Mouse (Mus musculus): ENCODE measurements around the gene Catsperd.

- TF ChIP-seq GATA1 (IDR thresholded peaks at IDR 0.05; ENCODE audit: low read length) (no peak), TAL1 (IDR thresholded peaks at IDR 0.05; ENCODE audit: low read length) (no peak)
These were observed 11.2 kb upstream of the Catsperd start for GRCm38 (mm10) chr17:56616725-56617124.

Data from erythroblast, embryonic 14.5 days (primary cell).